Mouse (Mus musculus) heart, embryonic 14.5 days (tissue): ENCODE data around the gene Slc35e4. TPM values are rescaled to one million over a fixed set of nuclear protein-coding genes. Genes with fewer than 3 reads are reported as not detected.

Source experiments
- ATAC-seq: fragments of 200-750 bp; cut with Nextera tagmentation; 2 replicates; pipeline ENCODE4 v1.8.0; 2017; ENCODE audit warnings: low read depth, moderate TSS enrichment; ENCODE audit not compliant: insufficient number of reproducible peaks, insufficient read depth, low FRiP score
- H3K27ac ChIP-seq, 2 experiments: fragments of 200-500 bp in 1 of 2; fragments of 300-500 bp in 1 of 2; sonication (generic) in 1 of 2; replicated peaks in 1 of 2; 2 replicates each; pipeline ENCODE4 v1.5.1; 2012 to 2014; ENCODE audit warnings: low read depth in 2 of 2, low read length in 2 of 2, control low read depth in 1 of 2, mild to moderate bottlenecking in 1 of 2, mixed read lengths in 1 of 2; ENCODE audit not compliant: control insufficient read depth in 1 of 2, insufficient read depth in 1 of 2
- H3K27me3 ChIP-seq: fragments of 300-500 bp; sonication (generic); 2 replicates; pipeline ENCODE4 v1.6.1; 2014; ENCODE audit warnings: mild to moderate bottlenecking, low read length, control low read depth; ENCODE audit not compliant: control insufficient read depth, insufficient read depth
- H3K36me3 ChIP-seq: fragments of 300-500 bp; sonication (generic); 2 replicates; pipeline ENCODE4 v1.6.1; 2014; ENCODE audit warnings: mild to moderate bottlenecking, control low read depth, low read length, mixed read lengths; ENCODE audit not compliant: control insufficient read depth, insufficient read depth
- H3K4me1 ChIP-seq, 2 experiments: fragments of 200-500 bp in 1 of 2; fragments of 300-500 bp in 1 of 2; sonication (generic) in 1 of 2; 2 replicates each; pipeline ENCODE4 v1.6.1; 2012 to 2014; ENCODE audit warnings: low read length in 2 of 2, control low read depth in 1 of 2, mixed read lengths in 1 of 2; ENCODE audit not compliant: control insufficient read depth in 2 of 2, insufficient read depth in 2 of 2
- H3K4me2 ChIP-seq: fragments of 300-500 bp; sonication (generic); 2 replicates; pipeline ENCODE4 v1.6.1; 2014; ENCODE audit warnings: mild to moderate bottlenecking, low read length
- H3K4me3 ChIP-seq, 2 experiments: fragments of 200-500 bp in 1 of 2; fragments of 300-500 bp in 1 of 2; sonication (generic) in 1 of 2; 2 replicates each; pipeline ENCODE4 v1.5.1; 2012 to 2014; ENCODE audit warnings: low read length in 2 of 2, mild to moderate bottlenecking in 2 of 2, control low read depth in 1 of 2, low read depth in 1 of 2, moderate library complexity in 1 of 2; ENCODE audit not compliant: control insufficient read depth in 1 of 2, insufficient read depth in 1 of 2
- H3K9ac ChIP-seq: fragments of 300-500 bp; sonication (generic); 2 replicates; pipeline ENCODE4 v1.6.1; 2014; ENCODE audit warnings: mild to moderate bottlenecking, low read length
- H3K9me3 ChIP-seq: fragments of 300-500 bp; sonication (generic); 2 replicates; pipeline ENCODE4 v1.6.1; 2016; ENCODE audit warnings: low read length, control low read depth; ENCODE audit not compliant: control insufficient read depth
- WGBS: fragments of 180-500 bp; shearing (Covaris S2); extraction: QIAGEN DNeasy Blood & Tissue Kit; methylation state at CpG from one replicate; pipeline ENCODE4 v1.1.7; 2014; 5-methylcytosine and 5-hydroxymethylcytosine counted together
- polyA plus RNA-seq: library from polyadenylated mRNA; unstranded; fragments of >200 nt; fragmentation: Nextera tagmentation; extraction: Ambion mirVana; gene quantifications from 2 replicates; pipeline ENCODE4 v1.2.1, GENCODE M21; 2014

Gene Slc35e4
- polyA plus RNA-seq, 1 experiment from 2014 or later = 3.4 TPM

GRCm38 (mm10) chr11:3904673-3905072 is 9.8 kb downstream of the Slc35e4 start:
- no peaks in the 10 kb centered on the region for H3K27me3 ChIP-seq
- no peak overlapping the region for H3K9ac ChIP-seq
- H3K36me3 ChIP-seq = peaks cover 14% of the 10 kb centered on the region; the same call in 1 of the 2 replicates
- 82% methylated on average over 6 of the region's 6 CpGs for WGBS
- no peak for ATAC-seq
- H3K4me3 ChIP-seq = no peak overlapping the region
- H3K4me2 ChIP-seq = no peak overlapping the region
- peaks cover 3 to 6% of the 10 kb centered on the region in 2 experiments; a peak in 3 of 4 replicates for H3K4me1 ChIP-seq
- no peaks in the 10 kb centered on the region for H3K9me3 ChIP-seq
- no peak overlapping the region for H3K27ac ChIP-seq

GRCm38 (mm10) chr11:3903046-3903445 is 11.4 kb downstream of the Slc35e4 start:
- peaks cover 3 to 6% of the 10 kb centered on the region in 2 experiments; a peak in 3 of 4 replicates for H3K4me1 ChIP-seq
- no peak overlapping the region for H3K27ac ChIP-seq
- ATAC-seq = no peak
- H3K9ac ChIP-seq = no peak overlapping the region
- 73% methylated on average over 5 of the region's 5 CpGs for WGBS
- no peak overlapping the region for H3K4me2 ChIP-seq
- H3K9me3 ChIP-seq = no peaks in the 10 kb centered on the region
- no peaks in the 10 kb centered on the region for H3K27me3 ChIP-seq
- H3K36me3 ChIP-seq = peaks cover 23% of the 10 kb centered on the region; the same call in 1 of the 2 replicates
- H3K4me3 ChIP-seq = no peak overlapping the region

- H3K4me1 ChIP-seq = peaks cover 3 to 6% of the 10 kb centered on the region in 2 experiments; a peak in 3 of 4 replicates
- 89% methylated on average over 3 of the region's 3 CpGs for WGBS
- no peaks in the 10 kb centered on the region for H3K9me3 ChIP-seq
- H3K9ac ChIP-seq = no peak overlapping the region
- H3K4me2 ChIP-seq = no peak overlapping the region
- H3K27ac ChIP-seq = no peak overlapping the region
- no peak for ATAC-seq
- no peak overlapping the region for H3K4me3 ChIP-seq
- peaks cover 26% of the 10 kb centered on the region for H3K36me3 ChIP-seq
- no peaks in the 10 kb centered on the region for H3K27me3 ChIP-seq
These were observed 11.9 kb downstream of the Slc35e4 start for GRCm38 (mm10) chr11:3902516-3902915.

GRCm38 (mm10) chr11:3900296-3900695 is 14.2 kb downstream of the Slc35e4 start:
- WGBS = 45% methylated on average over 6 of the region's 6 CpGs
- Histone ChIP-seq H3K27ac (no peak overlapping the region), H3K4me2 (no peak overlapping the region), H3K4me3 (no peak overlapping the region), H3K36me3 (peaks cover 26% of the 10 kb centered on the region), H3K9me3 (no peaks in the 10 kb centered on the region), H3K27me3 (no peaks in the 10 kb centered on the region), H3K4me1 (peaks cover 3 to 15% of the 10 kb centered on the region in 2 experiments; a peak in 3 of 4 replicates), H3K9ac (no peak overlapping the region)
- no peak for ATAC-seq

- Histone ChIP-seq H3K27me3 (no peaks in the 10 kb centered on the region), H3K9ac (no peak overlapping the region), H3K27ac (0 out of 4 replicates have a peak overlapping the region, but pooled peaks of 1 of the 2 experiments have one; percentile 6), H3K36me3 (peaks cover 20% of the 10 kb centered on the region), H3K9me3 (no peaks in the 10 kb centered on the region), H3K4me1 (peaks cover 7 to 16% of the 10 kb centered on the region in 2 experiments; a peak in 3 of 4 replicates), H3K4me3 (no peak overlapping the region), H3K4me2 (no peak overlapping the region)
- ATAC-seq = no peak
- 81% methylated on average over 1 of the region's 1 CpGs for whole genome bisulfite sequencing
These were observed 18.5 kb downstream of the Slc35e4 start for GRCm38 (mm10) chr11:3895933-3896332.

- Histone ChIP-seq H3K4me2 (peak overlapping the region; percentile 96), H3K4me3 (peak overlapping the region; percentile 57 to 64), H3K27ac (peak overlapping the region; percentile 10 to 77; a peak in 3 of 4 replicates), H3K9me3 (no peaks in the 10 kb centered on the region), H3K4me1 (peaks cover 7 to 16% of the 10 kb centered on the region in 2 experiments; a peak in 3 of 4 replicates), H3K36me3 (peaks cover 20% of the 10 kb centered on the region), H3K27me3 (no peaks in the 10 kb centered on the region), H3K9ac (peak overlapping the region; percentile 77)
- WGBS = 3% methylated on average over 10 of the region's 10 CpGs
- no peak for ATAC-seq
These were observed 19.0 kb downstream of the Slc35e4 start for GRCm38 (mm10) chr11:3895458-3895857.

- peak within 1 kb of the TSS; percentile 77 to 78 for H3K27ac ChIP-seq
- H3K27me3 ChIP-seq = no peaks in the 10 kb centered on the region
- H3K9me3 ChIP-seq = no peaks in the 10 kb centered on the region
- peak; percentile 93 for ATAC-seq
- peaks cover 4 to 10% of the 10 kb centered on the region in 2 experiments; a peak in 2 of 4 replicates for H3K4me1 ChIP-seq
- WGBS = 3% methylated on average over 46 of the region's 46 CpGs
- peak within 1 kb of the TSS; percentile 57 to 64 for H3K4me3 ChIP-seq
- H3K9ac ChIP-seq = peak within 1 kb of the TSS; percentile 77
- peak within 1 kb of the TSS; percentile 96 for H3K4me2 ChIP-seq
- H3K36me3 ChIP-seq = peaks cover 20% of the 10 kb centered on the region
These were observed 19.8 kb downstream of the Slc35e4 start, which contains the start of the genes 4921536K21Rik and Dusp18 for GRCm38 (mm10) chr11:3894406-3895281. Gene 4921536K21Rik (minus strand): TSS chr11:3895098. Gene Dusp18 (plus strand): TSS chr11:3895240.
